Mouse (Mus musculus) c-Kit-positive CD71-positive TER-119-positive erythroid progenitor cells, embryonic 14.5 days (primary cell): ENCODE data around the gene Gm1604a.
"Not testable (repeated sequence)": the region's sequence is repeated elsewhere in the genome, so short reads cannot be mapped to it uniquely, and the experiment has no call there.

Source experiments
- DNase-seq: peaks from one replicate; pipeline ENCODE4 v3.0.0-alpha.2; 2013; ENCODE audit warnings: low spot score

Gm1604a gene

DNA sequence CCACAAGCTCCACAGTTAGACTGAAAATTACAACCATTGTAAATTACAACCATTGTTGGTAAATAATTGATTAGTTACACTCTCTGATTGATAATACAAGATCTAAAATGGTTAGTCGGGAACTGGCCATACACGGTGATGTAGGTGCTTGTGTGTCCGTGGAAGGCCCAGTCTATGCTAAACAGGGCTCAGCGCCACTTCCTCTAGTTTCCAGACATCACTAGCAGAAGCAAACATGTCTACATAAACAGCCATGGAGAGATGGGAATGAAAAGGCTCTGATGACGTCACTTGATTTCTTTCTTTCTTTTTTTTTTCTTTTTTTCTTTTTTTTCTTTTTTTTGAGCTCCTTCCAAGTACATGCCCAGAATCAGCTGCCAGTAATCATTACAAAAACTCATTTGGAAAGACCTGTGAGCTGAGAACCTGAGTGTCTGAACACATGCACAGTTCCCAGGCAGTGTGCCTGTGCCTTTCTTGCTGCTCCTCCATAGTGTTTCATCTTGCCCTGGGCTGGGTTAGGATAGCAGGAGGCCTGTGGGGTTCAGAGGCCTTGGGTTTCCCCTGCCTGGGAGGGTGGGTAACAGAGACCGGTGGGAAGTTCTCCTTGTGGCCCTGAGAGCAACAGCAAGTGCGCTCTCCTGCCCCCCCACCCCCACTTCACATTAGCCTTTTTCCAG lies 44.3 kb downstream of the Gm1604a start:
- not testable (repeated sequence) for DNase-seq

DNA sequence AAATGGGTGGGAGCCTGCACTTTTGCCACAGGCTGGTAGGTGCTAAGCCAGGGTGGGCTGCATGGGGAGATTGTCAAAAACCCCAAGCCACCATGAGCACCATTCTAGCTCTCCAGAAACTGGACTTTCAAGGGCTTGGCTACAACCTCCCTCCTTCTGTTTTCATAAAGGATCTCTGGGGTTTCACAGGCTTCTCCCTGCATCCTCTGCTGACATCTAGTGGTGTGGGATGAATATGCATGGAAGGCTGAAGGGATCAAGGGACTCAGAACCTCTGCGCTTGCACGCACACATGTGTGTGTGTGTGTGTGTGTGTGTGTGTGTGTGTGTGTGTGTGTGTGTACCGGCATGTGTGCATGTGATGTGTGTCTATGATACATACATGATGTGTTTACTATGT lies 49.1 kb downstream of the Gm1604a start:
- not testable (repeated sequence) for DNase-seq

DNA sequence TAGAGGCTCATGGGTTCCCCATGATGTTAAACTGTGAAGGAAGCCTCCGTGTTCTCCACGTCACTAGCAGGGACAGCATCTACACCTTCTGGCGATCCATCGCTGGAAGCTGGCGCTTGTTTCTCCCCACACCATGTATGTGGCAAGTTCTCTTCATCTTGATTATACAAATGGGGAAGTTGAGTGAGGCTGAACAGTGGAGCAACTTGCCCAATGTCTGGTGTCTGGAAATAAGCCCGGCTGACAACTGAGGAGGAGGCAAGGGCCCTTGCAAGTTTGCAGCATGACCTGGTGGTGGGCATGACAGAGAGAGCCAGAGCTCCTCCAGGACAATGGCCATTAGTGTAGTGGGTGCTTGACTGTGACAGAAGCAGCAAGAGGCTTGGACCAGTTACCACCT lies 50.2 kb downstream of the Gm1604a start:
- not testable (repeated sequence) for DNase-seq

DNA sequence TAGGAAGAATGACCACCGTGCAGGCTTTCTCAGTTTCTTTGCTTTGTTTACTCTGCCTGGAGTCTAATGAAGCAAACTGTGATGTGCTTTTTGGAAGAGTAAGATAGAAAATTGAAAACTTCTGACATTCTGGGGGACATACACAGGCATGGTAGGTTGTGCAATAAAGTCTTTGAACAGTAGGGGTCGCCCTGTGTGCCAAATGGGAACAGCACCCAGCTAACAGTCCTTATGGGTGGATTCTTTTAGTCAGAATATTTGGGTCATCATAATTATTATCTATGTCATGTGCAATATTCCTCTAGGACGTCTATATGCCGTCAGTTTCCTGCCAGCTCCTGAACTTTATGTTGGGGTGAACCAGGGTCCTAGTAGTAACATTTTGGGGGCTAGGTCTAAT lies 54.2 kb downstream of the Gm1604a start:
- not testable (repeated sequence) for DNase-seq

DNA sequence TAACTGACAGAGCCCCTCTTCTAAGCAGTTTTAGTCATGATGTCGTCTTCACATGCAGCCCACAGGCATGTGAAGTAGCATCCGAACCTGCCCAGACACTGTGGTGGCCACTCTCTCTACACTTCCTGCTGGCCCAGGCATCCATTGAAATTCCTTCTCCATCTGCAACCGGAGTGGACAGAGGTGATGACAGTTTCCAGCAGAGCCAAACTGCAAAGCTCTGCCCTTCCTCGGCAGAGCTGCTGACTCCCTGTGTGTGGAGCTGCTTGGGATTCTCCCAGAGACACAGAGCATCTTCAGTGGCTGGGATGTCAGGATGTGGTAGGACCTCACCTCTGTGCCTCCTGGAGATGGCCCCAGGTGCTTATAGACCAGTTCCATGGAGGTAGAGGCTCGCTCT lies 59.2 kb downstream of the Gm1604a start:
- DNase-seq = not testable (repeated sequence)

DNA sequence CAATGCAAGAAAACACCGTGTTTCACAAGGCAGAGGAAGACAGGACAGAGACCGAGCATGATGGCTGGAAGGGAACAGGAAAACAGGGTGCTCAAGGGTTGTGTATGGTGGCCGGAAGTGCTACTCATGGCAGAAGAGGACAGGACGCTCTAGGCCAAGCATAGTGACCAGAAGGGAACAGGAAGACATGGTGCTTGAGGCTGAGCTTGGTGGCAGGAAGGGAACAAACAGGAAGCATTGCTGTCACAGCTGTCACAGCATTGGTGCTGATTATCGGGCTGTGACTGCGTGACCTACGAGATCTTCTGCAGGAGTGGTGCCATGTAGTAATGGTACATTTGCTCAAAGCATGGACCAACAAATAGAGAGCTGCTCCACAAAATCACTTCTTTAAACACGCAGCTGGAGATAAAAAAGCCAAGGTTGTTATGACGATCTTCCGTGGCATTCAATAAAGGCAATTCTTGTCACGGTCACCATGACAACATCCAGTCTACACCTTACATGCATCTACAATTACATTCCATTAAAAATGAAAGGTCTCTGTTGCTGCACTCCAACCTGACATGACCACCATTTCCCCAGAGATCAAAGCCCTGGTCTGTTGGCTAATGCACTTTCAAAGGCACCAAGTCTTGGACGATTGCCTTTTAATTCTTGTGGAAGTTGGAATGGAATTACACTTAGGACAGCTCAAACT lies 60.3 kb downstream of the Gm1604a start:
- not testable (repeated sequence) for DNase-seq

DNA sequence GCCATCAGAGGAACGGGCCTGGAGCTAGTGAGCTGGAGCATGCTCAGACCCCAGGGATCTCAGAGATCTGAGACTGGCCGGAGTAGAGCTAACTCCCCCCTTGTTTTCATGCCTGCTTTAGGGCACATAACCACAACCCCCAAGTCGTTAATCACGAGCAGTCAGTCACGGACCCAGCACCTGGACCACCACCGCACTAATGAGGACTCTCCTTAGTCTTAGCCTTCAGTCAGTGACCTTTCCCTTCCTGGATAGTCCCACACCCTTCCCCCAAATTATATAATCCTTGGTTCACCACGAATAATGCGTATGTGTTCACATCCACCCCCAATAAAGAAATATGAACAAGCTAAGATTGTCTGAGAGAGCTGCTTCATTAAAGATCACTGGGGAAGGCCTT lies 61.5 kb downstream of the Gm1604a start:
- not testable (repeated sequence) for DNase-seq

DNA sequence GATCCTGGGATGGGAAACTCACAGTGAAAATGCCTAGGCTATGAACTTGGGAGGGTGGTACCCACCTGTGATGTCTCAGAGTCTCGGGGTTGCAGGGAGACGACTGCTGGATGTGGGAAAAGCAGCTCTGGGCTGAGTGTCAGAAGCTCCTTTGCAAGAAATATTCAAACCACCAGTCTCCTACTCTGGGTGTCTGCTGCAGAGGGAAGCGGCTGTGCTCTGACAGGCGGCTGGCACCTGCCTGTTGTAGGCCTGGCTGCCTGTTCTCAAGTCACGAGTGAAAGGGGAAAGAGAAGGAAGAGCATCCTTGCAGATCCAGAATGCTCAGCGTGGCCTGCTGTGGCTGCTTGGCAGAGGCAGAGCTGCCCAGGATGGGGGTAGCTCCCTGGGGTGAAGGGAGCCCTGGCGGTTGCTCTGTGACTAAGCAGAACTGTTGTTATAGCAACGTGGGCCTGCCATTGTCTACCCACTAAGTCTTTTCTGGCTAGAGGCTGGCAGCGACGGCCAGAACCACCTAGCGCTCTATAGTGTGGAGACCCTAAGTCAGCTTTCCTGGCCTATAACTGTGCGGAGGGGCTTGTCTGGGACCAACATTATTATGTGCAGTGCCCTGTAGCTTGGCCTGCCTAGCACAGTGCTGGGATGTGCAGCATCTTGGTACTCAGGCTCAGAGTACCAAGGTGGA lies 72.6 kb downstream of the Gm1604a start:
- DNase-seq = not testable (repeated sequence)

DNA sequence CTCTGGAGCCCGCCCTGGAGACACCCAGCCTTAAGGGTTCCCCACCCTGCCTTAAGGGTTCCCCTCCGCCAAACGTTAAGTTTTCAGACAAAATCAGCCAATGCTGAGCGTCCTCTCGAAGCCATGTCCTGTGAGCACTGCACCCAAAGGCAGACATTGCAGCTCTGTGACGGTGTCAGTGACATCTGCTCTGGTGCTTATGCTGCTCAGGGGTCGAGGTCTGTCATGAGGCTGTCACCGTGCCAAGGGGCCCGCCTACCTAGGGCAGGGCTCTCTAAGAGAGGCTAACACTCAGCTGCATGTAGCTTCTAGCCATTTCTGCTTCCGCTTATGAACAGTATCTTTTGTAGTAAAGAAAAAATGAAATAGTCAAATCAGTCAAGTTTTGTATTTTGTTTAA lies 73.7 kb downstream of the Gm1604a start:
- DNase-seq = not testable (repeated sequence)

DNA sequence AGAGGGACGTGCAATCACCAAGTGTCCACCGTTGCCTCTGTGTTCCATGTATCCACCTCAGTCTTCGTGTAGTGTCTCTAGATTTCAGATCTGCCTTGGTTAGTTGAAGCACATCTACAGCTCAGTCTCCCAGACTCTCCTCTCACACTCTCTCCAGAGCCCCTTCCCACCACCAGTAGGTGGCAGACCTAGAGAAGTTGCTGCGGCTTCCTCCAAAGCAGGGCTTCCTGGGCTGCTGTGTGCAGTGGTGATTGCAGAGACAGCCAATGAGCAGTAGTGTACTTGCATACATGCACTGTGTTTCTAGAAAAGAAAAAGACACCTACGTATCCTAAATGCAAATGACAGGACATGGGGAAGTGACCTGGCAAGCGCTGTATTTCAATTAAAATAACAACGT lies 77.6 kb downstream of the Gm1604a start:
- not testable (repeated sequence) for DNase-seq

DNA sequence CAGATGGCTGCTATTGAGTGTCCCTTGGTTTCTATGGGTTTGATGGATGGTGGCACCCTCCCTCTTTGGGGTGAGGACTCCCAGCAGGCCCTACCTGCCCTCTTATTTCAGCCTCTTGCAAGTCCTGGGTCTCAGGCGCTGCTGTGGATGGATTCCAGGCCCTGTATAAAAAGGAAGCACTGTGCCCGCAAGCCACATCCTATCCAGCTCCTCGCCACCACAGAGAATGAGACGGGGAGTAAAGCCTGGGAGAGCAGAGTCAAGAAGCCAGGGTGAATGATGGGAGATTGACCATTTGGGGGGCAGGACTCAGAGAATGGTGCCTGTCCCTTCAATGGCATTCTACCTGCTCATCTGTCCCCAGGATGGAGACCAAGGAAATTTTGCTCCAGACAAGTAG lies 86.3 kb downstream of the Gm1604a start:
- DNase-seq = not testable (repeated sequence)

DNA sequence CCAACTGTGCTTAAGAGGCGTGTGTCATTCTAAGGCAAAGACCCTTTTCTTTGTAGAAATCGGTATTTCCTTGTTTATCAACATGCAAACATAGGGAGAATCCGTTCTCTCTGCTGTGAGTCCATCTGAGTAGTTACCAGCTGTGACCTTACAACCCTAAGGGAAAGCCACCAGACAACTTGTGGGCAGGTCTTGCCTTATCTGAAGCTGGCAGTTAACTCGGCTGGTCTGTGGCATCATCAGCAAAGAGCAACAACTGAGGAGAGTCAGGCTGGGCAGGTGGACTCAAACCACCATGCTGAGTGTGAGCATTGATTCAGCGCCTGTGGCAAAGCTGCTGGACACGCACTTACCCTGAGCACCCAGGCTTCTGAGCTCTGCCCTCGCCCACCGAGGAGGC lies 90.9 kb downstream of the Gm1604a start:
- DNase-seq = not testable (repeated sequence)

DNA sequence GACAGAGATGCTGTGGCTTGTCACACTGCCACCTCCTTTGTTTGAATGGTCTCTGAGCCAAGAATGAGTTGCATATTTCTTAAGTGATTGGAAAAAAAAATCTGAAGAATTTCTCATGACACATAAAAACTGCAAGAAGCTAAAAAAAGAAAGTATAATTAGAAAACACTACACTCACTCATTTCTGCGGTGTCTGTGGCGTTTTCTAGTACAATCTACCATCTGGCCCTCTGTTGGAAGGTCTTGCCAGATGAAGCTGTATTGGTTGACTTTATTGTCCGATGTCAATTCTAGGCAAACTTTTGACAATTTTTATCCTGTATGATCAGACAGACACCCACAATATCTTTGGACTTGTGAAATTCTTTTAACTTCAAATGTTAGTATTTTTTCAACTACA lies 95.5 kb downstream of the Gm1604a start:
- DNase-seq = not testable (repeated sequence)

DNA sequence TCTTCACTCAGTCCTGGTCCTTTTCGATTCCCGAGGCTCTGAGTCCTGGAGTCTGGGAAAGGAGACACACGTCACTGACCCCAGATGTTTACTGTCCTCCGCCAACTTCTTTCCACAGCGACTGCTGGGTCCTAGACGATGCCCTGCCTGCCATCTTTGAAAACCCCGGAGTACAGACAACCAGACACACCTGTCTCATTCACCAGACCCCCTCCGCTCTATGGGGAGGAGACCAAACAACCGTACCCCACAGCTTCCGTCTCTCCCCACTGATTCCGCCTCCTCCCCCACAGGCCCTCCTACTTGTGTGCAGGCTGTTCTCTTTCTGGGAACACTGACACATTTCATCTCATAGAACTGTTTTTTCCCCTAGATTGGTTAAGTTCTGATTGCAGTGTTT lies 97.2 kb downstream of the Gm1604a start:
- DNase-seq = not testable (repeated sequence)

DNA sequence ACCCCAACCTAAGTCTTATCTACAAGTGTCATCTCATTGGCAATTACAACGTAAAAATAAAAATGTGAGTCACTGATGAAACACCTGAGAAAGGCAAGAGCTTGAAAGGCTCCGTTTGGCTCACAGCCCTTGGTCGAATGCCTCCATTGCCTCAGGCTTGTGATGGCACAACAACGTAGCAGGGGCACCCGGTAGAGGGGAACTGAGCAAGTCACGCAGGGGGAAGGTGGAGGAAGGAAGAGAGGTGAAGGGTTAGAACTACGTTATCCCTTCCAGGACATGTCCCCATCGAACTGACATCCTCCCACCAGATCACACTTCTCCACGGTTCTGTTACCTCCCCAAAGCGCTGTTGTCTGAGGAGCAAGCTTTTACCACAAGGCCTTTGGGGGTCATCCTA lies 101.1 kb downstream of the Gm1604a start:
- DNase-seq = not testable (repeated sequence)

DNA sequence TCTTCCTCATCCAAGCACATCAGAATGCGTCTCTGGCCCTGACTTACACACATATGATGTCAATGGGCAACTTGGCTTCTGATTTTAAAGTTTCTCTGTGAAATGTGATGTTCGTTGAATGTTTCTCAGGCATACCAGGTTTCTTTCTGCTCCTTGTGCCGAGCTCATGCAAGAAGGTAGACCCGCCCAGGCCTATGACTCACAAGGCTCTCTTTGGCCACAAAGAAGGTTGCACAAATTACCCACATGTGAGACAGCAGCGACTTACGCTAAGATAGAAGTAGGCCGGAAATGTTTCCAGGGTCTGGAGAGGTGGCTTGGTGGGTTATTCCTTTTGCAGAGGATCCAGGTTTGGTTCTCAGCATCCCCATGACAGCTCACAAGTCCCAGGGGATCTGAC lies 108.6 kb downstream of the Gm1604a start:
- DNase-seq = not testable (repeated sequence)

DNA sequence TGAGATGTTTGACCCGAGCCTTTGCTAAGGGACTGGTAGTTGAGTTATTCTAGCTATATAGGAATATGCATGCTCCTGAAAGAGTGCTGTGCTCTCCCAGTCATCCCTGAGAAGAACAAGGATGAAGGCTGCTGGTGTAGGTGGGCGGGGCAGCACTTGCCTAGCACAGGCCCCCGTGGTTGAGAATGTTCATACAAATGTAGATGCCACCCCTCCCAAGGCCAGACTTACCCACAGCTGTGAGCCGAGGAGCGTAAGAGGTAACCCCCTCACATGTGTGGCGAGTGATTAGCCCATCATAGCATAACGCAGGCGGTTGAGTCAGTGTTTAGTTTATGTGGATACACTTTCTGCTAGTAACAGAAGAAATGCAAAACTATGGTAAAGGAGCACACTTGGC lies 109.9 kb downstream of the Gm1604a start:
- not testable (repeated sequence) for DNase-seq
